ENCODE assay signal across 8 mouse cellular contexts in genomic region chr5:122799379-122800344, GRCm38 (mm10). TPM values are rescaled to one million over a fixed set of nuclear protein-coding genes. Genes with fewer than 3 reads are reported as not detected.
A peak's percentile ranks its signal among the peaks of the same experiment; 100 is the strongest.
DNase-seq lines count a peak whose midpoint lies in the region; ATAC-seq and TF ChIP-seq lines count a peak whose summit lies in the region.

No protein-coding gene starts in this region.

- DNase-seq in heart, postnatal 0 days (ENCODE audit: low spot score) = peak; percentile 51
- no peak for DNase-seq in heart, postnatal 36 days
- peak; percentile 8 for DNase-seq in Muller cell, postnatal 12 days (ENCODE audit: inconsistent ontology term)
- DNase-seq in forebrain, embryonic 14.5 days (ENCODE audit: low spot score) = no peak
- DNase-seq in liver, embryonic 13.5 days = no peak
- DNase-seq in frontal cortex, postnatal 14 days (ENCODE audit: low spot score in 2 of 2) = no peak
- no peak for DNase-seq in thymus, postnatal 36 days

- intact Hi-C loops in heart, postnatal 36 days (cut with DNase I) = no loop called here

- no peak for TF ChIP-seq EP300 in heart, postnatal 0 days (IDR thresholded peaks at IDR 0.05; ENCODE audit: low read depth)

- ATAC-seq in heart, postnatal 0 days (ENCODE audit: insufficient read depth, low read depth) = peak; percentile 34; the same call in 1 of the 2 replicates
- ATAC-seq in forebrain, embryonic 14.5 days = peak; percentile 38; the same call in 1 of the 2 replicates
- ATAC-seq in liver, embryonic 13.5 days (ENCODE audit: low read depth) = peak; percentile 12
- no peak for ATAC-seq in granulocyte monocyte progenitor cell, adult 5-6 weeks (replicated peaks; ENCODE audit: poor library complexity, severe bottlenecking)

- H3K27me3 ChIP-seq in heart, postnatal 0 days (ENCODE audit: control insufficient read depth, insufficient read depth, low read length) = no peaks in the 10 kb centered on the region
- H3K27me3 ChIP-seq in forebrain, embryonic 14.5 days (replicated peaks; ENCODE audit: control insufficient read depth, insufficient read depth, low read length) = no peaks in the 10 kb centered on the region
- no peaks in the 10 kb centered on the region for H3K27me3 ChIP-seq in liver, embryonic 13.5 days

- no peak for TF ChIP-seq CTCF in heart, postnatal 0 days (IDR thresholded peaks at IDR 0.05; ENCODE audit: low read depth)

- peak overlapping the region; percentile 43 for H3K27ac ChIP-seq in heart, postnatal 0 days (ENCODE audit: low read depth)
- peak overlapping the region; percentile 65 for H3K27ac ChIP-seq in forebrain, embryonic 14.5 days (ENCODE audit: low read depth, low read length)
- H3K27ac ChIP-seq in liver, embryonic 13.5 days = peak overlapping the region; percentile 74

- H3K9me3 ChIP-seq in heart, postnatal 0 days (replicated peaks; ENCODE audit: control insufficient read depth, low read length) = no peaks in the 10 kb centered on the region
- H3K9me3 ChIP-seq in forebrain, embryonic 14.5 days (replicated peaks; ENCODE audit: control insufficient read depth, low read length) = no peaks in the 10 kb centered on the region
- H3K9me3 ChIP-seq in liver, embryonic 13.5 days (replicated peaks) = no peaks in the 10 kb centered on the region

- no peak overlapping the region for H3K9ac ChIP-seq in heart, postnatal 0 days (replicated peaks; ENCODE audit: low read depth, low read length)
- H3K9ac ChIP-seq in forebrain, embryonic 14.5 days (ENCODE audit: low read length) = no peak overlapping the region
- H3K9ac ChIP-seq in liver, embryonic 13.5 days = no peak overlapping the region

- H3K4me1 ChIP-seq in heart, postnatal 0 days (ENCODE audit: control insufficient read depth, insufficient read depth) = peaks cover 25% of the 10 kb centered on the region
- H3K4me1 ChIP-seq in forebrain, embryonic 14.5 days (ENCODE audit: control insufficient read depth, insufficient read depth, low read length) = peaks cover 8% of the 10 kb centered on the region; the same call in 1 of the 2 replicates
- peaks cover 46% of the 10 kb centered on the region for H3K4me1 ChIP-seq in liver, embryonic 13.5 days (replicated peaks)

- H3K36me3 ChIP-seq in heart, postnatal 0 days (replicated peaks; ENCODE audit: control insufficient read depth, insufficient read depth, low read length) = peaks cover 77% of the 10 kb centered on the region
- peaks cover 96% of the 10 kb centered on the region for H3K36me3 ChIP-seq in forebrain, embryonic 14.5 days (ENCODE audit: control insufficient read depth, insufficient read depth, low read length)
- peaks cover 96% of the 10 kb centered on the region for H3K36me3 ChIP-seq in liver, embryonic 13.5 days

- 55% methylated on average over 17 of the region's 17 CpGs for WGBS in heart, postnatal 0 days
- 71% methylated on average over 17 of the region's 17 CpGs for WGBS in forebrain, embryonic 14.5 days
- WGBS in liver, embryonic 13.5 days (ENCODE audit: insufficient replicate concordance) = 85% methylated on average over 17 of the region's 17 CpGs

- H3K4me2 ChIP-seq in heart, postnatal 0 days (ENCODE audit: low read depth, low read length) = no peak overlapping the region
- no peak overlapping the region for H3K4me2 ChIP-seq in forebrain, embryonic 14.5 days (ENCODE audit: low read length)
- H3K4me2 ChIP-seq in liver, embryonic 13.5 days = no peak overlapping the region

- no peak overlapping the region for H3K4me3 ChIP-seq in heart, postnatal 0 days (ENCODE audit: low read depth, low read length)
- no peak overlapping the region for H3K4me3 ChIP-seq in forebrain, embryonic 14.5 days (ENCODE audit: low read depth, low read length)
- H3K4me3 ChIP-seq in liver, embryonic 13.5 days (replicated peaks) = no peak overlapping the region

RNA-seq across cellular contexts. Expression of gene Camkk2, which starts 20.5 kb away (rescaled TPM):
- 9.3 and 24.0 TPM in 2 replicates for total RNA-seq in heart, postnatal 0 days (2014; rRNA removed; ENCODE audit: low replicate concordance)
- 11.7 and 13.0 TPM in 2 replicates for polyA plus RNA-seq in heart, postnatal 0 days (2015; fragmentation: Nextera tagmentation; extraction: Ambion mirVana)
- total RNA-seq in heart, postnatal 36 days (2021) = 10 to 100 TPM in 1 of 2 experiments, 1 to 10 TPM in 1; 9.2 to 11.2 TPM
- polyA plus RNA-seq in forebrain, embryonic 14.5 days (2014; fragmentation: Nextera tagmentation; extraction: Ambion mirVana) = 32.6 and 50.5 TPM in 2 replicates
- 9.6 and 11.5 TPM in 2 replicates for polyA plus RNA-seq in liver, embryonic 13.5 days (2015; fragmentation: Nextera tagmentation; extraction: Ambion mirVana)
- 46.5 and 59.1 TPM in 2 replicates for total RNA-seq in granulocyte monocyte progenitor cell, adult 5-6 weeks (2014; fragmentation: Nextera tagmentation)
- 32.9 and 36.4 TPM in 2 replicates for total RNA-seq in granulocyte monocyte progenitor cell, adult 5-6 weeks (2017)

RNA-seq across cellular contexts. Expression of gene Anapc5, which starts 21.5 kb away (rescaled TPM):
- total RNA-seq in heart, postnatal 0 days (2014; rRNA removed; ENCODE audit: low replicate concordance) = 380 and 418 TPM in 2 replicates
- 195 and 213 TPM in 2 replicates for polyA plus RNA-seq in heart, postnatal 0 days (2015; fragmentation: Nextera tagmentation; extraction: Ambion mirVana)
- total RNA-seq in heart, postnatal 36 days (2021) = 100 to 1,000 TPM; 163 to 171 TPM
- polyA plus RNA-seq in forebrain, embryonic 14.5 days (2014; fragmentation: Nextera tagmentation; extraction: Ambion mirVana) = 484 and 553 TPM in 2 replicates
- polyA plus RNA-seq in liver, embryonic 13.5 days (2015; fragmentation: Nextera tagmentation; extraction: Ambion mirVana) = 258 and 301 TPM in 2 replicates
- total RNA-seq in granulocyte monocyte progenitor cell, adult 5-6 weeks (2014; fragmentation: Nextera tagmentation) = 306 and 321 TPM in 2 replicates
- 339 and 341 TPM in 2 replicates for total RNA-seq in granulocyte monocyte progenitor cell, adult 5-6 weeks (2017)

RNA-seq across cellular contexts. Expression of gene Rnf34, which starts 50.2 kb away (rescaled TPM):
- total RNA-seq in heart, postnatal 0 days (2014; rRNA removed; ENCODE audit: low replicate concordance) = 20.2 and 23.4 TPM in 2 replicates
- 24.9 and 28.4 TPM in 2 replicates for polyA plus RNA-seq in heart, postnatal 0 days (2015; fragmentation: Nextera tagmentation; extraction: Ambion mirVana)
- total RNA-seq in heart, postnatal 36 days (2021) = 10 to 100 TPM; 25.6 to 30.1 TPM
- 48.9 and 54.3 TPM in 2 replicates for polyA plus RNA-seq in forebrain, embryonic 14.5 days (2014; fragmentation: Nextera tagmentation; extraction: Ambion mirVana)
- 13.7 and 13.8 TPM in 2 replicates for polyA plus RNA-seq in liver, embryonic 13.5 days (2015; fragmentation: Nextera tagmentation; extraction: Ambion mirVana)
- total RNA-seq in granulocyte monocyte progenitor cell, adult 5-6 weeks (2014; fragmentation: Nextera tagmentation) = 19.2 and 20.4 TPM in 2 replicates
- 17.5 and 21.6 TPM in 2 replicates for total RNA-seq in granulocyte monocyte progenitor cell, adult 5-6 weeks (2017)

Comparison
In these comparisons a context has a peak if more than half of its experiments do, and no peak if none do; other contexts are left out.
1. DNase-seq: peak in heart, postnatal 0 days (single experiment) and Muller cell, postnatal 12 days (single experiment); none in heart, postnatal 36 days (0 of 2), forebrain, embryonic 14.5 days (single experiment), liver, embryonic 13.5 days (single experiment), frontal cortex, postnatal 14 days (0 of 2) and thymus, postnatal 36 days (0 of 2).
2. Peak in every context shown above with its lines, with median percentiles within 50 percentile points of each other: H3K27ac ChIP-seq.